Mouse (Mus musculus) heart, postnatal 36 days (tissue): ENCODE results near the gene Pla2g2c. TPM values are rescaled to one million over a fixed set of nuclear protein-coding genes. Genes with fewer than 3 reads are reported as not detected.

Experiments
- DNase-seq, 2 experiments: peaks; one replicate each; pipeline ENCODE4 v3.0.0; 2021 to 2022
- intact Hi-C: fragments of 180-260 bp; cut with DNase I; formaldehyde crosslinking; loops from one replicate; pipeline ENCODE4 v1.15.1; 2025
- total RNA-seq, 2 experiments: library from RNA; stranded (reverse); gene quantifications; 2 replicates each; pipeline ENCODE4 v1.2.3; 2021

The Pla2g2c gene
- total RNA-seq, 2 experiments from 2014 or later = 0.31 TPM; not detected in 1

DNA sequence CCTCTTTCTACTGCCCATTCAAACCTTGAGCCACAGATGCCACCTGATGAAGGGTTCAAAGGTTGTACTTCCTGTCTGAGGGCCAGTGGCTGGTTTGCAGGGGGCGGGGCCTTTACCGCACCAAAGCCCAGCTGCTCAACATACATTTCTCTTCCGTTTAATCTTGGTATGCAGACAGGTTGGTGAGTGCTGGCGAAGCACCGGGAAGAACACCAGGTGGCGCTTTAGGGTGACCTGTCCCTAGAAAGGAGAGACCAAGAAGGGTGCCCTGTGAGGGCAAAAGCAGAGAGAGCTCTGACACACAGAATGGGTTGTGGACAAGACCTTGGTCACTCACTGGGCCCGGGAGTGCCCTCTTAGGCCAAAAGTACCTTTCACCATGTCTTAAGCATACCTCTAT is 16.0 kb upstream of the Pla2g2c start:
- intact Hi-C loops = loop anchor here (1.0 to 2.0 kb wide), 2 partner anchors 84 to 143 kb away; no protein-coding TSS in a partner anchor
- peak; percentile 52 to 64 for DNase-seq

DNA sequence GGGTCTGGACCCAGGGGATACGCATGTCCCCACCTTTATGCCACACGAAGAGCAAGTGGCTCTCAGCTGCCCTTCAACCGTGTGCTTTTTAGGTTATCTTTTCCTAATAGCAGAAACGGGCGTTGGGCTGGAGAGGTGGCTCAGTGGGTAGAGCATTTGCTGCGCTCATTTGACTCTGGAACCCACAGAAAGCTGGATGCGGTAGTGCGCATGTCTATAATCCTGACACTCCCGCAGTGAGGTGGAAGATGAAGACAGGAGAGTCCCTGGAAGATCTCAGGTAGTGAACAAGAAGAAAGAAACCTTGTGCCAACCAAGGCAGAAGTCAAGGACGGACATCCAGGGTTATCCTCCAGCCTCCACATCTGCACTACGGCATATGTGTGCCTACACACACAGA is 15.3 kb upstream of the Pla2g2c start:
- DNase-seq = no peak
- intact Hi-C loops = loop anchor here (2.0 kb wide), 1 partner anchor 84 kb away; no protein-coding TSS in a partner anchor

DNA sequence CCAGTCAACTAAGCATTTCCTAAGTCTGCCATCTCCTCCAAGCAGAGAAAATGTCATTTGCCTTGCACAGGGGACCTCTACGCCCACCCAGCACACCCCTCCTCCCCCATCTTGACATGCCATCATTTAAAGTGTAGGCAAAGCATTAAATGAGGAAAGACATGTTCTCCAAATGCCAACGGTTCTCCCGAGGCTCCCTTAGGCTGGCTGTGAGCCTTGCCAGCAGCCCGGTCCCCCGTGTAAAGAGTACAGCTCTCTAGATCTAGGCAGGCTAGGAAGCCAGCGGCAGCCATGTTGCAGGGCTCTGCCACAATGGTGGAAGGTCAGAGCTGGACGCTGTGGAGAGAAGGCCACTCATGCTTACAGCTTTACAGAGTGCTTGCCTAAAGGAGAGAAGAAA is 14.6 kb upstream of the Pla2g2c start:
- intact Hi-C loops = loop anchor here (2.0 kb wide), 1 partner anchor 83 kb away; no protein-coding TSS in a partner anchor
- DNase-seq = no peak

DNA sequence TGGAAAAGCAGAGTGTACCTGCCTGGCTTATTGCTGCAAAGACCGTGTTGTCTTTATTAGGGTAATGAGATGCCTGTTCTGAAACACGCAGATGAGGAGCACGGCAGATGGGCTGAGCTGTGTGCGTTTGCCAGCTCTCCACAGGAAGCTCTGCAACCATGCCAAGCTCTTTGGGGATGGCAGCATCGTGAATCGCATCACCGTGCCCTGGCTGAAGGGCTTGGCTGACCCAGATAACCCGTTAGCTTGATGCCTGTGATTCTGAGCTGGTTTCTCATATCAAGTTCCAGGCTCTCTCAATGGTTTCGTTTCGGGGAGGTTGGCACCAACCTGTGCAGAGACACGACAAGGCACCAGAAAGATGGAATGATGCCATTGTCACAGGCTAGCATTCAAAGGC is 14.0 kb upstream of the Pla2g2c start:
- DNase-seq = no peak
- intact Hi-C loops = no loop called here

DNA sequence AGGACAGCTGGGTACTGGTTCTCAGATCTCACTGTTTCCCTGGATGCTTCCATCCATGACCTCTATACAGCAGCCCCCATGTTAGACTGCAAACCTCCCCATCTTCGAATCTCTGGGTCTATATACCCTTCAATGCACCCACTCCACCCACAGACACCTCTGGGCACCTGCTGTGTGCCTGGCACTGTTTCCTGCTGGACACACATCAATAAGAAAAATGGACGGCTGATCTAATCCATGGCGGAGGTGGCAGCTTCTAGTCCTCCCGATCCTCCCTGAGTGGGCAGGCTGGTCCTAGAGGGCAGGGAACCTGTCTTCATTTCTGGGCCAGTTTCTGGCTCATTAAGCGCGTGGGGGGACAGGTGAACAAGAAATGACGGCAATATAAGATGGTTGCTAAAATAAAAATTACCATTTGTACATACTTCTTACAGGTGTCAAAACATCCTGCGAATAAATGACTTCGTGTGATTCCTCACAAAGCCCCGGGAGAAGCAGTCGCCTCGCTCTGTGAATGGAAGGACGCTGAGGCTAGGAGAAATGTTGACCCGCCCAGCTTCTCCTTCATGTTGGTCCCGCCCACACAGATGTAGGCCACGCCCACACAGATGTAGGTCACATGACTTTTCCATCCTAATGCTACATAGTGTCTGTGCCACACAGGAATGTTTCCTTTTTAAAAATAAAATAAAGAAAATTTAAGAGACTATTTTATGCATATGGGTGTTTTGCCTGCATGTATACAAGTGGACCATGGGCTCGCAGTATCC is 13.4 kb upstream of the Pla2g2c start:
- no peak for DNase-seq

DNA sequence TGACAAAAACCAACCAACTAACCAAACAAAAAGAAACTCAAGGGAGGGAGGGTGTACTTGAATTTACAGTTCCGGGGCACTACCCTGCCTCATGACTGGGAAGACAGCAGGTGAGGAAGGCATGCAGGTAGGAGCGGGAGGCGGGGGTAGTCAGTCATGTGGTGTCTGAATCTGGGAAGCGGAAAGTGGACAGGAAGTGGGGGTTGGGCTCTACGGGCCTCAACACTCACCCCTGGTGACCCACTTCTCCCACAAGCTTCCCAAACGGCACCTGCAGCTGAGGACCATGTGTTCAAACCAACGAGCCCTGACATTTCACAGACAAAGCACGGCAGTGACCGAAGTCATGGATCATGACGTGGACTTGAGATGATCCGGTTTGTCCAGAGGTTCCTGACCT is 12.5 kb upstream of the Pla2g2c start:
- intact Hi-C loops = no loop called here
- no peak for DNase-seq

More for the DNA sequence above, 13.4 kb upstream of the Pla2g2c start:
- intact Hi-C loops = no loop called here

DNA sequence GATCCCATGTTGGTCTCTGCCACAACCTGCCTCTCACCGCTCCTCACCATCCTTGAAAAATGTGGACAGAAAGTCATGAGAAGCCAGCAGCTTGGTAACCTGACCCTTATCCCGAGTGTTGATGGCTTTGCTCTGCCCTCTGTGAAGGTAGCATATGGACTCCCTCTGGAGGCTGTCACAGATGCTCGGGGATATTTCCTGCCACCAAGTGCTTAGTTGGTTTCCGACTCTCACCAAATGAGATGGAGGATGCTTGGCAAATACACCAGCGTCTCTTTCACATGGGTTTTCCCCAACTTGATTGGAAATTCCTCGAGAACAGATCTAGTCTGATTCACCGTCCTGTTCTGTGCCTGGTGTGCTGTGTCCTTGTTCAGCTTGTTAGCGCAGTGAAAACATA is 12.0 kb upstream of the Pla2g2c start:
- intact Hi-C loops = no loop called here
- no peak for DNase-seq

DNA sequence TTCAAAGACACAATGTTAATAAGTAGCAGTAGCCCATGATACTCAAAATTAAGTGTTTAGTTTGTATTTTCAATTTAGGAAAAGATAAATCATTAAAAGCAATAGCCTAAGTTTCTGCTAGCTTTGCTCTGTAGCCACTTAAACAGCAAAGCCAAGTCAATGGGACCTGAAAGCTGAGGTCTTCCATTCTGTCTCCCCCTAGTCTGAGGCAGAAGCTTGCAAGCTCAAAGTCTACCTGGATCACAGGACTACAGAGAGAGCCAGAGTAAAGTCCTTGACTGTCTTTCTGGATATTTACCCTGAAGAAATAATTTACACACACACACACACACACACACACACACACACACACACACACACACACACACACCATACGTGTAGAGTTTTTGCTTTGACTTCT is 10.4 kb upstream of the Pla2g2c start:
- no peak for DNase-seq
- intact Hi-C loops = no loop called here

DNA sequence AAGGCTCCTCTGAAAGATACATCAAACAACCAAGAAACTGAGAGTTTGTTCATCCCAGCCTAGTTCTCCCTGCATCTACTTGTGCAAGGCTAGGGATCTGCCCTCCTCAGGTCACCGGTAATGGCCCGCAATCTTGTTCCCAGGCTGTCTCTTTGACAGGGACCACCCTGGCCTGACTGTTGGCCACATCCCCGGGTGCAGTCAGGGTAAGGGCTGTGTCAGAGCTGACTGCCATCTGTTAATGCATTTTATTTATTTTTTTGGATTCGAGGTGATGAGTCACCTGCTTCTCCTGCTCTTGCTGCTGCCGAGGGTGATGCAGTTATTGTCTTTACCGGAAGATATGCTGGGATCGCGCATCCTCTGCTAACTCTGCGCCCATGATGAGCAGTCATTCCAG is 7.9 kb upstream of the Pla2g2c start:
- no peak for DNase-seq
- intact Hi-C loops = no loop called here

DNA sequence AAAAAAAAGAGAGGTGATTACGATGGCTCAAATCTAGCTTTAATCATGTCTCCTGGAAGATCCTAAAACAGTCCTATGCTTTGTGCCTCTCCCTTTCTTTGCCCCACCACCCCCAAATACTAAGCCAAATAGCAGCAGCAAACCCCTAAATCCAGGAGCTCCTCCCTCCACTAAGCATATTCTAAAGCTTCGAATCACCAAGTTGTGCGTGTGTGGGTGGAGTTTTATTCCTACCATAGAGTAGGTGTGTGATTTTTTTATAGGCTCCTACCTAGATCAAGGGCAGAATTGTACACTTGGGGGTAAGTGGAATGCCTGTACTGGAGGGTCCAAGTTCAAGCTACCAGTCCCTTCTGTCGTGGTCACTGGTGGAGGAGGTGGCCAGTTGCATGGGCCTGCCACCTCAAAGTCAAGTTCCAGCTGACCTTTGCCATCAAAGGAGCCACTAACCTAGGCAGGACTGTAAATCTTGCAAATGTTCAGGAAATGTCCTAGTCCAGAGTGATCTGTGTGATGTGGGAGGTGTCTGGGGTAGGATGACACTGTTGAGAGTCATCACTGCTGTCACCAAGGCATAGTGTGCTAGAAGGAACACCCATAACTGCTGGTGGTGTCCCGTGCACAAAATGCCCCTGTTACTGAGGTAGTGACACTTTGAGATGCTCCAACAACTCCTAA is 5.9 kb upstream of the Pla2g2c start:
- intact Hi-C loops = no loop called here
- DNase-seq = no peak

DNA sequence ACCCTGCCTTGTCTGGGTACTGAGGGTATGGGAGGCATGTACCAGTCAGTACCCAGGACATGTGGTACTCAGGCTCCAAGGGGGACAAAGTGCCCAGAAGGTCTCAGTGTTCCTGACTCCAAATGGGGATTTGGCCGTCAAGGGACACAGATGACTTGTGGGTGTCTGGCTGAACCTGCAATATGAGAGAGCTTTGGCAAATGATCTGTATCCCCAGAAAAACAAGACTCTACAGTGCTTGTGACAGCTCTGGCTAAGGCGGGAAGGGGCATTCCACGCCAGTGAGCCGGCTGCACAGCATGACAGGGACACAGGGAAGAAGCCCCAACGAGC is 5.4 kb upstream of the Pla2g2c start:
- intact Hi-C loops = no loop called here
- DNase-seq = no peak

DNA sequence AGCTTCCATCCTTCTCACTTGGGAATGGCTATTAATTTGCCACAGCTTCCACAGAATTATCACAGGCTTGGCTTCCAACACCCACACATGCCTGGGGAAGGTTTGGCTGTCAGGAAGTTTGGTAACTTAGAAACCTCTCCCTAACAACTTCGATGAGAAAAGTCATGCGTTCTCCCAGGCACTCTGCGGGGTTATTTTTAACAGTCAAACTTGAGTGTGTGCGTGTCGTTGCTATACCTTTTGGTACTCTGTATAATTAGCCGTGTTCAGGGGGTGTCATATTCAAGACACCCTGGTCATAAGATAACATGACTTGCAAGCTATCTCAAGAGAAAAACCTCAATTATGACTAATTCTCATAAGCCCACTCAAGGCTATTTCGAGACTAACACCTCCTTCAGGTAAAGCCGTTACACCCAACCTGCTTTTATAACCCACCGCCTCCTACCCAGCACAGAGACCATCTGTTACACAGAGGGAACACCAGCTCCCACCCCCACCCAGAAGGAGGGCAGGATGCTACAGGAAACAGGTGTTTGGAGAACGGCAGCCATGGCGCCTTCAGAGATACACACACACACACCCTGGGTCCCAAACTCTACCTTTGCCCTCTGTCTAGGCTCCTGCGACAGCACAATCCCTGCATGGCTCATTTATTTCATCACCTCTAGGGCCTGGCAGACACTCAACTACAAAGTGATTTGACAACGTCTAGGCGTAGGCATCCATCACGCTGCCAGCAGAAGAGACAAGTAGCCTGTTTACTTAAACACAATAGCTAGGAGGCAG is 905 bp upstream of the Pla2g2c start:
- DNase-seq = peak; percentile 12 to 25
- intact Hi-C loops = no loop called here

DNA sequence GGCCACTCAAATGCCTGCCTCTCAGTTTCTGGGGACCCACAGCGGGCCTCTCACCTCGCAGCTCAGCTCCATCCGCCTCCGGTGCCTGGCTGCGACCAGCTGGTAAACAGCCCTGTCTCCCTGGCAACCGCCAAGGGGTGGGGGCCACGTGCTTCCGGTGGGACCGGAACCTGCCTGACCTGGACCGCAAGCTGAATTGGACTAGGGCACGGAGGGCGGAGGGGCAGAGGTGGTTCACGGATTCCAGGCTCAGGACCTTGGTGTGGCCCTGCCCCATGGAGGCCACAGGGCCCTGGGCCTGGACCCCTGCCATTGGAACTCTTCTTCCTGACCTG is 502 bp downstream of the Pla2g2c start:
- intact Hi-C loops = no loop called here
- peak; percentile 56 to 65 for DNase-seq

DNA sequence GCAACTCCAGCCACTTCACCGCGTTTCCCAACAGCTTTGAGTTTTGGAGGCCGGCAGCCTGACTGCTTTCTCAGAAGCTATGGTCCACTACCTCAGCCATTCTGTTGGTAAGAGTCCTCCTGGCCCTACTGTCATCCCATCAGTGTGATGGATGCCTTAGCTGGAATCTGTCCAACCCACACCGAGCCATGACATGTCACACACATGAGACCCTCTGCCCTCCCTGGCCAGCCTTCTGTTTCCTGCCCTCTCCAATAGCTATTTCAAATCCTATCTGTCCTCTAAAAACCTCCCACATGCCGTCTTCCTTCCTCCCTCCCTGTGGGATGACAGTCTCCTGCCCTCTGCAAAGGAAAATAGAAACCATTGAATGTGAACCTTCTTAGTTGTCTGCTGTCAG is 1.2 kb downstream of the Pla2g2c start:
- DNase-seq = no peak
- intact Hi-C loops = no loop called here

DNA sequence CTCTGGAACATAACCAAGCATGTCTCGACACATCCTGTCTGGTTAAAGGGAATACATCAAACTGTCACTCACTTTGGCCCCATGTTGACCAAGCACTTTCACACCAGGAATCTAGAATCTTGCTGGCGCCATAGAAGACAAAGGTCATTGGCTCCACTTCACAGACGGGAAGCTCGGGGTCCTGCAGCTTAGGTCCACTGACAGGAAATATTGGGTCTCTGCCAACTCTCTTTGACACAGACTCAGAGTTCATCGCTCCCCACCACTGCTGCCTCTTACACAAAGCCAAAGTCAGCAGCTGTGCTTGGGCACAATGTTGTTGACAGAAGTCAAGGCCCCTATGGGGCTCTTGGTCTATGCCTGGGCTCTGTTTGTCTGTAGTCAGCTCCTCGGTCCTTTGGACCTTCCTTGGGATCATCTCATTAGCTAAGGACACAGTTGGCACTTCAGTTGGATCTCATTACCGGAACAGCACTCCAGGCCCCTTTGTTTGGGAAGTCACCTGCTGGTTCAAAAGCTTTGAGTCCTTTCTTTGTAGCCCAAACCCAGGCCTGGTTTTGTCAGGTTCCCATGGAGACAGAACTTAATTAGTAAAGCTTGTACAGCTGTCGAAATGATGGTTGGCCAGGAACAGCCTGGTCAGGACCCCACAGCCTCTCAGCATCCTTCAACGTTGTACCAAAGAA is 4.6 kb downstream of the Pla2g2c start:
- intact Hi-C loops = no loop called here
- no peak for DNase-seq

DNA sequence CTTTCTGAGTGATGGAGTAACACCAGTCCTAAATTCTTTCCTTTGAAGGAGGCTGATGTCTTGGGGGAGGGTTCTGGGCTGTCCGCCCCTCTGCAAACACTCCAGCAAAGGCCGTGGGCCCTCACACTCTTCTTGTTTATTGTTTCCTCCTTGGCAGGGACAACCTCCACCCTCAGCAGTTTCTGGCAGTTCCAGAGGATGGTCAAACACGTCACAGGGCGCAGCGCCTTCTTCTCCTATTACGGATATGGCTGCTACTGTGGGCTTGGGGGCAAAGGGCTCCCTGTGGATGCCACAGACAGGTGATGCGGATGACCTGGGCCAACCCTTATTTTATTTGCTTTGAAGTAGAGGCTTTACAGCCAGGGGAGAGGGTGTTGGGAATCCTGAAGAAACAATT is 9.5 kb downstream of the Pla2g2c start:
- DNase-seq = no peak
- intact Hi-C loops = no loop called here

DNA sequence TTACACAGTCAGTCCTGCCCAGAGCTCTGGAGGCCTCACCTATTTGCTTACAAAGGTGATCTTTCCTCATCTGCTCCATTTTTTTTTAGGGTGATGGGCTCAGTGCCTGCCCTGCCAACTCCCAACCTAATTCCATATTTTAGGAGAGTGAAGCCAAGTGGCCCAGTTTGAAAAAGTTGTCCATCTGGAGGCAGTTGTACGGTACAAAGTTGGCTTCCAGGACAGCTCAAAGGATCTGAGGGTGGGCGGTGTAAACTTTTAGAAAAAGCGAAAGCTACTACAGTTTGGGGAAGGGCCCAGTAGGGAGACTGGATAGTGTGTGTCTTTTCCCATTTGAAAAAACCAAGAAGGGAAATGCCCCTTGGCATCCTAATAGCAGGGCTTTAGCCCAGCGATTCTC is 10.3 kb downstream of the Pla2g2c start:
- intact Hi-C loops = no loop called here
- DNase-seq = no peak

DNA sequence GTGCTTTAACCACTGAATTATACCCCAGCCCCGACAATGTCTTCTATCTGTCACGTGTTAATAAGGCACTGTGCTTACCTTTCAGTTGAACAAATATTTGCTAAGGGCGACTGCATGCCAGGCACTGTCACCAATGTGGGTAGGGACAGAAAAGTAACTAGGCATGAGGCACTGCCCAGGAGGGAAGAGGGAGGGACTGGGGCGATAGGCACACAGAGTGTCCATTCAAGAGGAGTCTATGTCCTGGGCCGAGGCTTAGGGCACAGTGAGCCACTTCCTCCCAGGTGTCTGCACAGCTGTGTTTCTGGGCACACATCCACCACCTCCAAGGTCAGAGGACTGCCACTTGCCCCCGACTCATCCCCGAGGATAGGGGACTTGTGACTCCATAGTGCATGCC is 12.4 kb downstream of the Pla2g2c start, which contains the start of gene Ubxn10:
TSS of gene Ubxn10 (minus strand) at position 137 of the 400 bp plus-strand sequence.
- intact Hi-C loops = no loop called here
- no peak for DNase-seq

DNA sequence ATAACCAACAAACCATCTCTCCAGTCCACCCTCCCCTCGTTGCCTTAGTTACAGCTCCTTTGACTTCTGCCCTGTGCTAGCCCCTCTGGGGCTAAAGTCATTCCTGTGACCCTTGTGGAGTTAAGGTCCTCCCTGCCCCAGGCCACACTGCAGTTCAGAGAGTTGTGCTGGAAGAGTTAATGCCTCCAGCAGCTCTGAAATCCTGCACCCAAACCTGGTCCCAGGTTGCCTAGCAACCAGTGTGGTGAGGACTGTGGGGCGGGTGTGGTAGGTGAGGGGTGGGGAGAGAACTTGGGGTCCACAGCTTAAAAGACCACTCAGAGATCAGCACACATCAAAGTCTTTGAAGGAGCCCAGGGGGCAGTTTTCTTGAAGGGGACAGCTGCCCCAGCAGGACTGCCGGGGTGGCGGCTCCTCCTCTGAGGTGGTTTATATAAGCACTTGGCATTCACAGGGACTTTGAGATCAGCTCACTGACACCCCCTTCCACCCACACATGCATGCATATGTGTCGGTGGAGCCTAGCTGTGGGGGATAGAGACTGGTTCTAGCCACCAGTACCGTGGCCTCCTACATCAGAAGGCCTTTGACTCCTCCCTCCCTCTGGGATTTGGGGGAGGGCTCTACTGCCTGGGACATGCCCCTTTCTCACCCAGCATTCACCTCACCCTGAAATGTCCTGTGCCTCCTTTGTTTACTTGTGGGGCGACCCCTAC is 14.7 kb downstream of the Pla2g2c start:
- DNase-seq = no peak
- intact Hi-C loops = no loop called here

DNA sequence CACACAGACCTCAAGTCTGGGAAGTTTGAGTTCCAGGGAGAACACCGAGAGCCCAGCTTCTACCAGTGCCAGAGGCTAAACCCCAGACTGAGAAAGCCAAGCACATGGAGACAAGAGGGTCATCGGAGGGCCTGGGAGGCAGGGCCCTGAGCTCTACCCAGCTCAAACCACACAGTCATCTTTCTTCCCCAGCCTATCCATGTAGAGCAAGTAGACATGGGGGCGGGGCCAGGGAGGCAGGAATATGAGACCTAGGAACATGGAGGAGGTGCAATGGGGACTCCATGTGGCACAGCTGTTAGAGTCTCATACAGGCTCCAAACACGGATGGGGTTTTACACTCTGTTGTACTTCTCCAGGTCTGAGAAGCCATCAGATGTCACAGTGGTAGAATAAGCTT is 21.3 kb downstream of the Pla2g2c start:
- no peak for DNase-seq
- intact Hi-C loops = no loop called here
